Mouse (Mus musculus): ENCODE results near the gene Xkrx.
"Not testable (repeated sequence)": the region's sequence is repeated elsewhere in the genome, so short reads cannot be mapped to it uniquely, and the experiment has no call there.

The Xkrx gene

DNA sequence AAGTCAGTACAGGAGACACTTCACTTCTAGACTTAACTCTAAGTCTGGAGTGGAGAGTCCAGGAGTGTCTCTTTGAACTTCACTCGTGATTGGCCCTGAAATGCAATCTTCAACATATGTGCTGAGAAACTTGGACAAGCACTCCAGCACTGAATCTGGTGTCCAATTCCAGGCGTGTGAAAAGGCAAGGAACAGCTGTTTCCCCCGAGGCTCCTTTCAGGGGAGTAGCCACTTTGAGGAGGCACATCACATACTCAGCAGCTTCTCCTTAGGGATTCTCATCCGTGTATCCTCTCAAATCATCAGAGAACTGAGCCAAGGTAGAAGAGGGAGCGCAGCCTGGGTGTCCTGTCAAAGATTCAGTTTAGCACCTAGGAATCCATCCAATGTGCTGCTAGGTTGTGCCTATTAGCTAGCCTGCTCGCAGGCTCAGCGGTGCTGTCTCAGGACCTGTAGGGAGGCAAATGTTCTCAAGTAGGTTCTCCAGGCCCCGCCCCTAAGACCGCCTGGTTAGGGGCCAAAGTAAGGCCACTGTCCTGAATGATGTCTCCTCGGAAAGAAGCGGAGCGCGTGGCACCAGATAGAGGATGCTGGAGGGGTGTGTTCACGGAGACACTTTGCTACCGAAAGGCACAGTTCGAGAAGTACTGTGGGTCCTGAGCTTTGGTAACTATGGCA lies at the start of gene Xkrx:
TSS of gene Xkrx (minus strand) at position 34 of the 678 bp plus-strand sequence.
- DNase-seq, result no peak

DNA sequence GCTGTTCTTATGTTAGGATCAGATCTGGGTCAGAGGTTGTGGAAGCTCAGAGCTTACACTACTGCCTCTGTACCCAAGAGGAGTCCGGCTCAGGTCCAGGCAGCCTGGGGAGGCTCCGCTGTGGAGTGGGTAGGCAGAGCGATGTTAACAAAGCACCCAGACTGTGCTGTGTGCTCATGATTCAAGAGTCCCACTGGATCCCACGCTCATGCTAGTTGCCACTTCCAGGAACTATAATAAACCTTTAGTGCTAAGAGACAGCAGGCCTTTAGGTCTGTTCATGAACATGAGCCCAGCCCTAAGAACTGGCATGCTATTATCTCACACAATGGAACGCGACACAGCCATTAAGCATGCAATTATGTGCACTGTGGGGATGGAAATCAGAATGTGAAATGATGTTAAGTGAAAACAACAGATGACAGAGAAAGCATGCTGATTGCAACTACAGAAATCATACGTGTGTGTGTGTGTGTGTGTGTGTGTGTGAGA lies 49.3 kb upstream of the Xkrx start:
- DNase-seq, result no peak

DNA sequence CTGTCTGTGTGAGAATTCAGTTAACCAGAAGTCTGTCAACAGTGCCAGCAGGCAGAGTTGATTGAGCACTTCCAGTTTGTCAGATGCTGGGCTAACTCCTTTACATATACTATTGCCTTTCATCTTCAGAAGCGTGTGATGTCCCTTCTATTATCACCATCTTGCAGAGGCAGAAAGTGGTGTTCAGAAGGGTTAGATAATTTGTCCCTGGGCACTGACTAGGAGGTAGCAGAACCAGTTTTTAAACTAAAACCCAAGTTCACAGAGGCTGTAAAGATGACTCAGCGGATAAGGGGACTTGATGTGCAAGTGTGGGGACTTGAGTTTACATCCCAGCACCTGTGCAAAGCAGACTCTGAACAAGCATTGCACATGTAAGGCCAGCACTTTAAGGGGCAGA lies 46.6 kb upstream of the Xkrx start:
- DNase-seq, result no peak

DNA sequence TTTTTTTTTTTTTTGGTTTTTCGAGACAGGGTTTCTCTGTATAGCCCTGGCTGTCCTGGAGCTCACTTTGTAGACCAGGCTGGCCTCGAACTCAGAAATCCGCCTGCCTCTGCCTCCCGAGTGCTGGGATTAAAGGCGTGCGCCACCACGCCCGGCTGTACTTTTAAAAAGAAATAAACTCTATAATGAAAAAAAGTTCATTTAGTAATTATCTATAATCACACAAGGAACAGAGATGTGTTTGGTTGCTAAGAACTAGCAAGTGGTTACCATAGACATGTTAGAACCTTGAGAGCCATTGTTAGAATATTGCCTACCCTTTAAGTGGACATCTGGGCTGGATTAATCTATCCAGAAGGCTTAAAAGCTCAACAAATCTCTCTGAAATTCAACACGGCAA lies 25.3 kb upstream of the Xkrx start, which contains the start of gene Arl13a:
TSS of gene Arl13a (plus strand) at position 301 of the 400 bp plus-strand sequence.
- DNase-seq, result not testable (repeated sequence)

DNA sequence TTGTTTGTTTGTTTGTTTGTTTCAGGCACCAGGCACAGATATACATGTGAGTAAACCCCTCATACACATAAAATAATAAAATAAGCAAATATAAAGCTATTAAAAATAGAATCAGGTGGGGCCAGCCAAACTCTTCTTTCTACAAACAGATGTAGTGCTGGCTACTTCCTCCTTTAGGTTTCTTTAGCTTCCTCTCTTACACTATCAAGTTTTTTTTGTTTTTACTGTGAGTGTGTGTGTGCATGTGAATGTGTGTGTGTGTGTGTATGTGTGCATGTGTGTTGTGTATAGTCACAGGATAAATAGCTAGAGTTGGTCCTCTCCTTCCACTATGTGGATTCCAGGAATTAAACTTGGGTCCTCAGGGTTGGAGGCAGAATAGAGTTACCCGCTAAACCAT lies 12.8 kb upstream of the Xkrx start:
- no peak for DNase-seq

DNA sequence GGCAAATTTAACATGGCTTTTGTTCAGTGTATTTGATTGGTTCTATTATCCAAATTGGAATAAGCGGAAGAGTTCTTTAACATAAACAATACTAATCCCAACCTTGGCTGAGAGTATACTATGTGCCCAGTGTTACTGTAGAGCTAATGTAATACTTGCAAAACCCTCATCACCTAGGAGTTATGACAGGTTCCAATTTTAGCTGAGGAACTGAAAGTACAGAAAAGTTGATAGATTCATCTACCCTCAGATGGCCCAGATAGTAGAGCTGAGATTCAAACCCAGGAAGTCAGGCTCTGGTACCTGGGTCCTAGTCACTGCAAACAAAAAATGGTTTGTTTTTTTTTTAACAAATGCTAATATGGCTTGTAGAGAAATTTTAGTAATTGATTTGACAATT lies 8.7 kb upstream of the Xkrx start:
- DNase-seq, result no peak

DNA sequence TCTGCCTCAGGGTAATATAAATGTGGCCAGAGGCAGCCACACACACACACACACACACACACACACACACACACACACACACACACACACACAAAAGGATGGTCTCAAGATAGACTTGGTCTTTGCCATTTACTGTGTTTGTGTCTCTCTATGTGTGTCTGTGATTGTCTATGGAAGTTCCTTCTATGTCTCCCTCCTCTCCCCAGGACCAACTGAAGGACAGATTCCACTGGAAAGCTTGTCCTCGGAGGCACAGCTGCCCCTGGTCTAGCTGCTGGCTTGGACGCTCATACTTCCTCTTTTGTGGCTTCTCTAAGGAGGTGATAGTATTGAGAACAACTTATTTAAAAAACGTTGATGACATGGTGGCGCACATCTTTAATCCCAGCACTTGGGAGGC lies 1.6 kb upstream of the Xkrx start:
- peak; percentile 16 for DNase-seq

DNA sequence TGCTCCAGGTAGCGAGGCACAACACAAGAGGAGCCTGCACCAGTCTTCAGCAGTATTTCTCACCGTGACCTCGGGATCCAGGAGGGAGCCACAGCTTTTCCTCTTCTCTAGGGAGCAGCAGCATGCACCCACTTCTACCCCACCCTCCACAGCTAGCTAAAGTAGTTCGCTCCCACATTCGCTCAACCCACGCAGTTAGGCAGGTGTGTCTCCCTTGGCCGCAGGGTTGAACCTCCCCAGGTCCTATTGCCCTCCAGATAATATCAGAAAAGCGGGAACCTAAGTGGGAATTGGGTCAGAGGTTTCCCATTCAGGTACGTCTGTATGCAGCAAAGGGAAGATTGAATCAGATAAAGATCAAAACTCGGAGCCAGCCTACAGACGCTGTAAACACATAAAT lies 950 bp upstream of the Xkrx start:
- DNase-seq, result no peak

DNA sequence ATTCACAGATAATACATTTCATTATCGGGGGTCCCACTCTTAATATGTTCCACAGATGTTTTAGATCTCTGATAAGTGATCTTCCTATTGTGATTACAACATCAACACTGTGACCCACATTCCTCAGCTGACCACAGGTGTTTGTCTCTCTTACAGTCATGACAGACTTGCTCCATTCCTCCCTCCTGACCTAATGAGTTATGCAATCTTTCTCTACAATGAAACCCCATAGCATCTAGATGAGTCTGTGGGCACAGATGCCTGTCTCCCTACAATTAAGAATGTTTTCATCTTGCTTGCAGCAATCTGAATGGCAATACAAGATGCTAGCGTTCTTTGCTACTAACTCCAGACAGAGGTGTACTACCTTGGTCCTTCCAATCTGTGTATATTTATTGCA lies 1.4 kb downstream of the Xkrx start:
- no peak for DNase-seq

DNA sequence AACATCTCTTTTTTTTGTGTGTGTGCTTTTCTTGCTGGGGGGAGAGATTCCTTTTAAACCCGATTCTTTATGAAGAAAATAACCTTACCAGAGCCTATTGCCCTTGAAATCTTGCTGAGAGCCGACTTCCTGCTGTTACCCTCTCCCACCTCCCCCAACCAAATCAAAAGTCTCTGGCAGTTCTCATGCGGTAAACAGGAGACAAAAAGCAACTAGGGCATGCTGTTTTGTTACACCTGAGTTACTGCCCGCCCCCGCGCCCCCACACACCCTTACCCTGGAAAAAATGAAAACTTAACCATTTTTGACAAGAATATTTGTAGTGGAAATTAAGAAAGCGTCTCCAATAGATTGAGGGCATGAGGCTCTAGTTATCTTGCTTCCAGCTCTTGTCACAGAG lies 3.7 kb downstream of the Xkrx start:
- no peak for DNase-seq

DNA sequence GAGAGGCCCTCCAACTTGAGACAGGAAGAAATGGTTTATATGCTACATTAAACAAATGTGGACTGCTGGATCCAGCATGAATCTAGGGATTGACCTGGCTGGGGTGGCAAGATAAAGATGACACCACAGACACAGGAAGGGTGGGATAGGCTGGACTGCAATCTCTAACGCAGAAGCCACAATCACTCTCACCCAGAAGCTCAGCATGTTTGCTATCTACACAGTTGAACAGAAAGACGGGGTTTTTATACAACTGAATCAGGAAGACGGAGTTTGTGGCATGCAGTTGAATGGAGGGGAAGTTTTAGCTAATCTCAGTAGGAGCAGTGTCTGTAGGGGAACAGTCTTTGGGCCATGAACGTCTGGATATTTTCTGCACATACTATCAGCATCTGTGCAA lies 19.9 kb downstream of the Xkrx start:
- no peak for DNase-seq

DNA sequence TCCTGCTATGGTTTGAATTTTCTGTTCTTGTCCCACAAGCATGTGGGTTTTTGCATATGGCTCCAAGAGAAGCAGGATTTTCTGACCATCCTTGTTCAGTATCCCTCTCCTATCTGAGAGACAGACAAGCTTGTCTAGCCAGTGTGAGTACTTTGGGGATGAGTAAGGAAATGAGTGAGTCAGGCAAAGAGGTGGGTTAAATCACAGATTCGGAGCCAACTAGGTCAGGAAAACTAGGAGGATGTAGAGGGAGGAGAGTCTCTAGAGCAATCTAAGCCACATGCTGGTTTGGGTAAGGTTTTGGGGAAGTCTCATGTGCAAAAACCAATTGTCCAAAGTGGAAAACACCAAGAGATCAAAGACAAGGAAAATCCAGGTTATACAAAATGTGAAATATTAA lies 20.3 kb downstream of the Xkrx start:
- no peak for DNase-seq

DNA sequence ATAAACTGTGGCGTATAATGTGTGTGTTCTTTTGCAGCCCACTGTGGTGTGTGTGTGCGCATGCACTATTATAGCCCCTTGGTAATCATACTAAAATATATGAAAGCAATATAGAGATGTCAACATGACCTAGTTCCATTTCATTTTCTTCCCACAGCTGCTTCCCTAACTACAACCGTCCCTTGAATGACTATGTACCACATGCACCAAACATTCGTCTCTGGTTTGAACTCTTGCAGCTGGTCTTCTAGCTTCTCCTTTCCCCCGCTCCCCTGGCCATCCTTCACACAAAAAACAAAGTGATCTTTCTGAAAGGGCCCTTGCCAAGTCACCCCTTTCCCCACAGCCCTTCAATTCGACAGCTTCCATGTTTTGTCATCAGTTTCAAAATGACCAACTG lies 21.9 kb downstream of the Xkrx start:
- no peak for DNase-seq

DNA sequence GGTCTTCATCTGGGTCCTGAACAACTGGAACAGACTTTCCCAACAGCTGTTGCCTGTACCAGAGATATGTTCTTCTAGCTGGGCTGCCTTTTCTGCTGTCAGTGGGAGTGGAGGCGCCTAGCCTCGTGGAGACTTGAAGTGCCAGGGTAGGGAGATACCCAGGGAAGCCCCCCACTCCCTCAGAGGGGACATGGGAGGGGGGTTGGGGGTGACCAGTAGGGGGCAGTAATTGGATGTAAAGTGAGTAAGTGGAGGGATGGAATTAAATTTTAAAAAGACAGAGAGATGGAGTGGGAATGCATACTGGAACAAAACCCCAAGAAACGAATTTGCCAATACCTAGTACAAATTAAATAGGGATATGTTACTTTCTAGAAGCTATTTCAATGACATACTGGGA lies 28.1 kb downstream of the Xkrx start:
- no peak for DNase-seq

DNA sequence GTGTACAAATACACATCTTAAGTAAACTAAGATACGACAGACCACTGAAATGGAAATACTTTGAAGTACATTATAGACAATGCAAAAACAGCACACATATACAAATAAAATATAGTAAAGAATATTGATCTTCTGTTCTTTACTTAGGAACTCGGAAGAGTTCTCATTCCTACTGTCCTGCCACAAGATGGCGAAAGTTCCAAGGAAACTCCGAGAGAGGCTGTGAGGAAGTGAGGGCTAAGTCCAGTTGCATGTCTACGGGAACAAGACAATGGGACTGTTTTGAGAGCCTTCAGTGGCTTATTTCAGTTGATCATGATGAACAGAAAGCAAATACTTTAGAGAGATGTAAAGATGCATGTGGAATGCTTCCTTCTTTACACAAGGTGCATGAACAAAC lies 29.6 kb downstream of the Xkrx start:
- DNase-seq, result peak; percentile 13

DNA sequence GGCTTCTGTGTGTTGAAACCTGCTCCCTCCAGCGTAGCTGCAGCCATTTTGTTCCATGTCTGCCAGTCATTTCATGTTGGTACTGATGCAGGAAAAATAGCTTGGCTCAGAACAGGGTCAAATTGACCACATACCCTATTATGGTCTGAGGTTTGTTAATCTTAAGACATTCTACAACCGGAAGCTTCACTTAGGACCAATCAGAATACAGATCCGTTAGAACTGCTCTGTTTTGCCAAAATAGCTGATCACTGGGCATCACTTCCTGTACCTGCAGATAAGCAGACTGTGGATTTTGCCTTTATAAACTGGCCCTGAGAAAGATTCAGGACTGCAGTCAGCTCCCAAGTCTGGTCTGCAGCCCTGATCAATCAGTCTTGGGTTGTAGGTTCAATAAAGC lies 33.3 kb downstream of the Xkrx start:
- DNase-seq, result no peak

DNA sequence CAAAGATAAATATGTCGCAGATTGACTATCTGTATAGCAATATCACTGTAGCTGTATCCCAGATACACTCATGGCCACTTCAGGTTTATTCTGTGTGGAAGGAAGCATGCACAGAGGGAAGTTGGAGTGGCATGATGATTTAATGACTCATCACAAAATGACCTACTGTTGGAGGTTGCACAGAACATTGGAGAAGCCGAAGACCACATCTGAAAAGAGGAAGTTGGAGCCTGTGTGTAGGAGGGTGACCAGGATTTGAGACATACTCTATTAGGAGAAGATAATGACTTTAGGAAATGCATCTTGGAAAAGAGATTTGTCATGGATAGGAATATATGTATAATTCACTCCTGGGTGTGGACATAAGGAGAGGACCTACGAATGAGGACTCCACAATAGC lies 45.5 kb downstream of the Xkrx start:
- DNase-seq, result peak; percentile 14

DNA sequence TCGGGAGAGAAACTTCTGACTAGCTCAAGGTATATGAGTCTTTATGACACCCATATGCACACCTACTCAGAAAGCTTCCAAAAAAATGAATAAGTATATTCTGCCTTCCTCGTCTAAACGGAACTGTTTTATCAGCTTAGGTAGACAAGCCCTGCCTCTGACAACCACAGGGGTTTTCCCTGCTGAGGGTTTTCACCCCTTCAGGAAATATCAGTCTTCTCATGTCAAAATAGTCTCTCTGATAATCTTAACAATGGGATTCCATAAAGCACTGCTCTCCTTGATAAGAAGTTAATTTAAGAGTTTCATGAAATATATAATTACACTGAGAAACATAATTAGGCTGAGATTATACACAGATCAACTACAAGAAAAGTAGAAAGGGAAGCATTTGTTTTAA lies 50.1 kb downstream of the Xkrx start:
- DNase-seq, result peak; percentile 1

DNA sequence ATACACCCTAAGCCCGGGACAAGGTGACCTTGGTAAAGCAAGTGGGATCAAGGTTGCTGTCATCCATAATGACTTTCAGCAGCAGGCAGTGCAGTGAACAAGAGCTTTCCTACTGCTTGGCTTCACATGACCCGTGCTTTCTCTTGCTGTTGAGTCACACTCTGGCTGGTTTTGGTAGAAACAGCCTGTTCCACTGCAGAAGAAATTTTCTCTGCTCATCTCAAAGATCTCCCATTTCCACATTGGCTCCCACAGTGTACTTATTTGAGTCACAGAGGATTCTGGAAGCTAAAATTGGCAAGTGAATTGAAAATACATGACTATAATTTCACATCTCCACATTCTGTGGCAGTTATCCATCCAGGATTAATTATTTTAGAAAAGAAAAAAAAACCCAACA lies 59.2 kb downstream of the Xkrx start:
- DNase-seq, result no peak
